Mouse (Mus musculus) embryonic stem cell, embryonic (primary cell): ENCODE results near the gene Rack1.

Experiments
- CTCF ChIA-PET, 4 experiments: fragments of 300-600 bp in 2 of 4; fragments of 350-600 bp in 2 of 4; sonication (Branson Sonifier 250); formaldehyde crosslinking; loops; one replicate each; lab custom pipeline; 2022; ENCODE audit warnings: inconsistent platforms in 2 of 4; lab: Charles Lee
- POLR2A ChIA-PET, 4 experiments: fragments of 300-600 bp in 2 of 4; fragments of 350-600 bp in 2 of 4; sonication (Branson Sonifier 250); formaldehyde crosslinking; loops; one replicate each; lab custom pipeline; 2022; ENCODE audit warnings: antibody characterized with exemption in 4 of 4, inconsistent platforms in 1 of 4; lab: Charles Lee

Gene Rack1

GRCm38 (mm10) chr11:48806856-48807562, 6.9 kb downstream of the Rack1 start:
- ChIA-PET POLR2A (interaction anchor here (0.7 to 34.4 kb wide), 41 partner anchors 0 to 440 kb away, joined by 3 to 1017 read pairs (median 8); partner anchors contain the start of genes Trim41 (in 4 of the 4), Gm12184 (in 2 of the 4), Rack1 (in 2 of the 4) and Trim7 (in 1 of the 4)), CTCF (interaction anchor here (0.5 to 4.2 kb wide), 8 partner anchors 17 to 464 kb away, joined by 3 to 21 read pairs (median 4); no protein-coding TSS in a partner anchor)

DNA sequence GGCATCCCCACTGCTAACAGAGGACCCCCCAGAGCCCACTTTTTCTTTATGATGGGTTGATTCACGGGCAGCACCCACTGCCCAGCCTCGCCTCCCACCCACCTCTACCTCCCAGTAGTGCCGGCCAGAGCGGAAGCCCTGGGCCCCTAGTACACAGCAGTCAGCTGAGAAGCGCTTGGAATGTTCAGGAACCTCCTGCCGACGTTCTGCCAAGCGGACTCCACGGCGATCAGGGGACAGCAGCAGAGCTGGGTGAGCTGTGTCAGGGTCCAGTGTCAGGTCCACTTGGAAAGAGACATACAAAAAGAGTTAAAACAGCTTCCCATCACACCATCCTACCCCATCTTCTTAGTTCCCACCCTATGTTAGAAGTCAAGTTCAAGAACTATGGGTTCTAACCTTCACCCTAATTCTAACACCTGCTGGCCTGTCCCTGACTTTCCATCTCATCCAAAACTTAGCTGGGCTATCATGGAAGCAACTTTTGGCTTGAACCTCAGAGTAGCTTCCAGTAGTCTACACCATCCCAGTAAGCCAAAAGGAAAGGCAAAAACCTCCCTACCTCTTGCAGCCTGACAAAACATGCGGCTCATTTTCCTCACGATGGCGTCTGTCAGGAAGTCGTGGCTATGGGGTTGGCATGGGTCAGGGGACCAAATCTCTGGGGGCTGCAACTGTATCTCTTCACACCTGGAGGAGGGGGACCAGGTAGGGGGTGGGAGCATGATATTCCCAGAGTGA, 7.6 kb downstream of the Rack1 start:
- ChIA-PET CTCF (interaction anchor here in 3 of 4 experiments (0.5 to 4.2 kb wide), 8 partner anchors 18 to 463 kb away, joined by 3 to 21 read pairs (median 4); no protein-coding TSS in a partner anchor), POLR2A (interaction anchor here (0.6 to 34.4 kb wide), 38 partner anchors 0 to 440 kb away, joined by 3 to 1017 read pairs (median 8); partner anchors contain the start of genes Trim41 (in 4 of the 4), Gm12184 (in 2 of the 4), Rack1 (in 2 of the 4) and Trim7 (in 1 of the 4))

GRCm38 (mm10) chr11:48808304-48808646, 8.1 kb downstream of the Rack1 start:
- CTCF ChIA-PET, result interaction anchor here in 3 of 4 experiments (0.6 to 4.2 kb wide), 4 partner anchors 18 to 51 kb away, joined by 3 to 21 read pairs (median 6); no protein-coding TSS in a partner anchor
- POLR2A ChIA-PET, result interaction anchor here (0.6 to 34.4 kb wide), 25 partner anchors 1 to 439 kb away, joined by 3 to 1017 read pairs (median 15); partner anchors contain the start of genes Rack1 (in 4 of the 4), Trim41 (in 4 of the 4), Gm12184 (in 2 of the 4) and Trim7 (in 1 of the 4)

- CTCF ChIA-PET, result interaction anchor here in 3 of 4 experiments (1.1 to 4.2 kb wide), 3 partner anchors 26 to 50 kb away, joined by 3 to 21 read pairs (median 3); no protein-coding TSS in a partner anchor
- POLR2A ChIA-PET, result interaction anchor here (0.7 to 34.4 kb wide), 22 partner anchors 1 to 438 kb away, joined by 3 to 1017 read pairs (median 15); partner anchors contain the start of genes Rack1 (in 4 of the 4), Trim41 (in 3 of the 4), Gm12184 (in 2 of the 4) and Trim7 (in 1 of the 4)
These were observed 8.8 kb downstream of the Rack1 start for GRCm38 (mm10) chr11:48808737-48809433.

GRCm38 (mm10) chr11:48809434-48809830, 9.3 kb downstream of the Rack1 start:
- CTCF ChIA-PET, result interaction anchor here in 2 of 4 experiments (0.7 to 4.2 kb wide), 3 partner anchors 21 to 42 kb away, joined by 3 to 21 read pairs (median 3); no protein-coding TSS in a partner anchor
- POLR2A ChIA-PET, result interaction anchor here (0.7 to 34.4 kb wide), 15 partner anchors 2 to 48 kb away, joined by 3 to 1017 read pairs (median 63); partner anchors contain the start of genes Rack1 (in 4 of the 4), Trim41 (in 3 of the 4), Gm12184 (in 1 of the 4) and Trim7 (in 1 of the 4)

GRCm38 (mm10) chr11:48810142-48810541, 10.0 kb downstream of the Rack1 start:
- ChIA-PET POLR2A (interaction anchor here (0.6 to 34.4 kb wide), 11 partner anchors 3 to 290 kb away, joined by 3 to 1017 read pairs (median 450); partner anchors contain the start of genes Rack1 (in 4 of the 4), Trim41 (in 2 of the 4), Gm12184 (in 1 of the 4) and Trim7 (in 1 of the 4)), CTCF (interaction anchor here in 2 of 4 experiments (0.6 to 4.2 kb wide), 4 partner anchors 21 to 41 kb away, joined by 3 to 21 read pairs (median 3); no protein-coding TSS in a partner anchor)

DNA sequence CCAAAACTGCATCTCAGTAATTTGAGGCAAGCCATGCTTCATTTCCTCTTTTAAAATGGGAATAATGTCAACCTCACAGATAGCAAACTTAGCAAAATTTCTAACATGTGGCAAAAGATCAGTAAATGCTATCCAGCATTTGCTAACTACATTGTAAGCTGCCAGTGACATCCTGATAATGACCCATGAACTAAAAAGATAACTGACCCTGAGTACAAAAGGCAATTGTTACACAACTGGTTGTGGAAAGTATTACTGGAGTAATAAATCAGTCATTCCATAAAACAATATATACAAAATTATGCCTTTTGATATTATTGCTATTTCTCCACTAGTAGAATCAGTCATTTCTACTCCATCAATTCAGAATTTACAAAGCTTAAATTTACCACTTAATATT, 13.7 kb downstream of the Rack1 start:
- CTCF ChIA-PET, result interaction anchor here in 3 of 4 experiments (0.6 to 0.9 kb wide), 3 partner anchors 25 to 26 kb away, joined by 3 to 8 read pairs (median 5); no protein-coding TSS in a partner anchor
- POLR2A ChIA-PET, result interaction anchor here (0.7 to 27.8 kb wide), 10 partner anchors 9 to 37 kb away, joined by 3 to 1017 read pairs (median 54); partner anchors contain the start of genes Rack1 (in 4 of the 4), Gm12184 (in 1 of the 4) and Trim7 (in 1 of the 4)

GRCm38 (mm10) chr11:48815851-48816250, 15.7 kb downstream of the Rack1 start:
- CTCF ChIA-PET, result no interaction called here
- POLR2A ChIA-PET, result interaction anchor here (0.6 to 27.8 kb wide), 9 partner anchors 9 to 23 kb away, joined by 3 to 1017 read pairs (median 63); partner anchors contain the start of genes Rack1 (in 4 of the 4), Gm12184 (in 1 of the 4) and Trim7 (in 1 of the 4)

DNA sequence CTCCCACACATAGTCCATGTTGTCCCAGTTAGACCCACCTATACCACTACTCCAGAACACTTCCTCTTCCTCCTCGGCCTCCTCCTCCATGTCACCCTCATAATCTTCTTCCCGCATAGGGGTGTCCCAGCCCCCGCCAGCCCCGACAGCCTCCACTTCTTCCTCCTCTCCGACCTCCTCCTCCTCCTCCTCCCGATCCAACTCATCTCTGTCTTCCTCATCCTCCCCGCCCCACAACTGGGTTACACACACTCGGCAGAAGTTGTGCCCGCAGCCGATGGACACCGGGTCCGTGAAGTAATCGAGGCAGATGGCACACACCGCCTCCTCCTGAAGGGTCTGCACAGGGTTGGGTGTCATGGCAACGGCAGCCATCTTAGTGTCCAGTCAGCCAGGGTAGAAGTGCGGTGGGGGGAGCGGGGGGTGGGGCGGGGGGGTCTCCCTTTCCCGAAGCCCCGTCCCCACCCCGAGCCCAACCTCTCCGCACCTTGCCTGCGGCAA, 16.2 kb downstream of the Rack1 start:
- CTCF ChIA-PET, result no interaction called here
- POLR2A ChIA-PET, result interaction anchor here (0.9 to 27.8 kb wide), 20 partner anchors 9 to 386 kb away, joined by 3 to 1017 read pairs (median 12); partner anchors contain the start of genes Rack1 (in 4 of the 4), Gm12184 (in 2 of the 4), Trim7 (in 2 of the 4) and Zfp62 (in 1 of the 4)

GRCm38 (mm10) chr11:48816800-48817665, 16.9 kb downstream of the Rack1 start, which contains the start of gene Trim41:
Gene Trim41 (minus strand): TSS chr11:48817353.
- POLR2A ChIA-PET, result interaction anchor here (0.5 to 27.8 kb wide), 31 partner anchors 9 to 1896 kb away, joined by 3 to 1017 read pairs (median 7); partner anchors contain the start of genes Rack1 (in 3 of the 4), Zfp62 (in 2 of the 4), Gm12184 (in 1 of the 4) and Mgat1 (in 1 of the 4)
- CTCF ChIA-PET, result interaction anchor here in 2 of 4 experiments (0.5 to 1.0 kb wide), 4 partner anchors 27 to 651 kb away, joined by 3 to 15 read pairs (median 7); no protein-coding TSS in a partner anchor

- CTCF ChIA-PET, result interaction anchor here in 1 of 4 experiments (1.0 kb wide), 1 partner anchor 28 kb away, joined by 5 read pairs; no protein-coding TSS in a partner anchor
- POLR2A ChIA-PET, result interaction anchor here (0.5 to 27.8 kb wide), 28 partner anchors 8 to 1560 kb away, joined by 3 to 1017 read pairs (median 7); partner anchors contain the start of genes Rack1 (in 3 of the 4), Zfp62 (in 2 of the 4), Gm12184 (in 1 of the 4) and Mgat1 (in 1 of the 4)
These were observed 17.7 kb downstream of the Rack1 start for GRCm38 (mm10) chr11:48817794-48818193.

GRCm38 (mm10) chr11:48818346-48818745, 18.2 kb downstream of the Rack1 start:
- POLR2A ChIA-PET, result interaction anchor here in 3 of 4 experiments (0.7 to 27.8 kb wide), 13 partner anchors 11 to 1440 kb away, joined by 3 to 1017 read pairs (median 15); partner anchors contain the start of genes Rack1 (in 3 of the 3) and Mrnip (in 1 of the 3)
- CTCF ChIA-PET, result interaction anchor here in 1 of 4 experiments (1.1 kb wide), 1 partner anchor 28 kb away, joined by 3 read pairs; no protein-coding TSS in a partner anchor

GRCm38 (mm10) chr11:48819614-48820307, 19.6 kb downstream of the Rack1 start:
- ChIA-PET CTCF (interaction anchor here in 2 of 4 experiments (1.1 to 1.2 kb wide), 3 partner anchors 15 to 32 kb away, joined by 3 to 4 read pairs (median 3); no protein-coding TSS in a partner anchor), POLR2A (interaction anchor here (0.7 to 27.8 kb wide), 13 partner anchors 9 to 34 kb away, joined by 3 to 1017 read pairs (median 4); partner anchors contain the start of gene Rack1 (in 3 of the 4))

DNA sequence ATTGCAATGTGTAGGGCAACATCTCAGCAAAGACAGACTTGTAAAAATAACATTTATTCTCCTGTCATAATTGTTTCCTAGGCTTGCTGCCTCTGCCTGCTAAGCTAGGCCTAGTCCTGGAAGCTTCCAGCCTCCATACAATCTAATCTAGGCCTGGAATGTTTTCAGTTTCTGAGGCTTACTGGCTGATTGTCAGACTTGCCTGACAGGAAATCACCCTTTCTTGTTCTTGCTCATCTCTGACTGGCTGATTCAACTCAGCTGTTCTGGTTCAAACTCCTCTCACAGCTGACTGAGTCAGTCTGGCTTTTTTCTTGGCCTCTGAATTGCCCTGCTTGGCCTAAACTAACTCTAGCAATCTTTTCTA, 20.2 kb downstream of the Rack1 start:
- ChIA-PET POLR2A (interaction anchor here (0.6 to 27.8 kb wide), 13 partner anchors 9 to 347 kb away, joined by 3 to 1017 read pairs (median 3); partner anchors contain the start of gene Rack1 (in 3 of the 4)), CTCF (interaction anchor here in 1 of 4 experiments (0.9 kb wide), 1 partner anchor 18 kb away, joined by 3 read pairs; no protein-coding TSS in a partner anchor)
